In the genomic region with DNA sequence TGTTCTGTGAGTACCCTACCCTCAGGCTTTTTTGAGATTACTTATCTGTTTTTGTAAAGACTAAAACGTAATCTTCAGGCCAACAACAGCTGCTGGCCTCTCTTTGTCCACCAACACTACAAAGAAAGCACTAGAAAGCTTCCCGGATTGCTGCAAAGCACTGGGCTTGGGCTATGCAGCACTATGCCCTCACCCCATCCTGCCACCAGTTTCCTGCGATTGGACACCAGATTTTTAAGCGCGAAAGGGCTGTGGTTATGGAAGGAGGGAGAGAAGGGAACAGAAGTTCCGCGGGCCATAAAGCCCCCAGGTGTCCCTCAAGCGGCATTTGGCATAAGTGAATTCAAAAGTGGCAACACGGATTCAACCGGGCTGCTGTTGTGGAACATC, we compare ENCODE assay signal across 8 mouse cellular contexts. TPM values are rescaled to one million over a fixed set of nuclear protein-coding genes. Genes with fewer than 3 reads are reported as not detected.
DNase-seq lines count a peak whose midpoint lies in the region; ATAC-seq and TF ChIP-seq lines count a peak whose summit lies in the region.

No protein-coding gene starts in this region.

- peak overlapping the region; percentile 80 for H3K4me3 ChIP-seq in neural tube, embryonic 11.5 days (ENCODE audit: low read depth, low read length)
- H3K4me3 ChIP-seq in embryonic facial prominence, embryonic 12.5 days: peak overlapping the region; percentile 74
- peak overlapping the region; percentile 76 for H3K4me3 ChIP-seq in hindbrain, embryonic 16.5 days (ENCODE audit: low read length)
- peak overlapping the region; percentile 82 for H3K4me3 ChIP-seq in lung, postnatal 0 days (ENCODE audit: low read depth, low read length)

- TF ChIP-seq EP300 in lung, postnatal 0 days (IDR thresholded peaks at IDR 0.05): no peak

- H3K9ac ChIP-seq in neural tube, embryonic 11.5 days (ENCODE audit: low read length): peak overlapping the region; percentile 99
- H3K9ac ChIP-seq in embryonic facial prominence, embryonic 12.5 days: peak overlapping the region; percentile 94
- peak overlapping the region; percentile 94 for H3K9ac ChIP-seq in hindbrain, embryonic 16.5 days (ENCODE audit: low read depth, low read length)
- peak overlapping the region; percentile 56 for H3K9ac ChIP-seq in lung, postnatal 0 days (replicated peaks; ENCODE audit: low read depth)

- no peak for TF ChIP-seq CTCF in lung, postnatal 0 days (IDR thresholded peaks at IDR 0.05)

- H3K27me3 ChIP-seq in neural tube, embryonic 11.5 days (ENCODE audit: control insufficient read depth, insufficient read depth, low read length): no peaks in the 10 kb centered on the region
- H3K27me3 ChIP-seq in embryonic facial prominence, embryonic 12.5 days: no peaks in the 10 kb centered on the region
- H3K27me3 ChIP-seq in hindbrain, embryonic 16.5 days (replicated peaks; ENCODE audit: control insufficient read depth, insufficient read depth, low read length): no peaks in the 10 kb centered on the region
- H3K27me3 ChIP-seq in lung, postnatal 0 days (replicated peaks; ENCODE audit: insufficient read depth, low read length): no peaks in the 10 kb centered on the region

- H3K27ac ChIP-seq in neural tube, embryonic 11.5 days (ENCODE audit: low read depth, low read length): peak overlapping the region; percentile 98
- peak overlapping the region; percentile 99 for H3K27ac ChIP-seq in embryonic facial prominence, embryonic 12.5 days
- H3K27ac ChIP-seq in hindbrain, embryonic 16.5 days (ENCODE audit: low read depth, low read length): peak overlapping the region; percentile 93
- peak overlapping the region; percentile 73 for H3K27ac ChIP-seq in lung, postnatal 0 days (ENCODE audit: low read length)

- DNase-seq in neural tube, embryonic 11.5 days (ENCODE audit: low spot score): peak; percentile 75
- DNase-seq in neural tube, embryonic 10.5 days (ENCODE audit: extremely low spot score, low spot score): no peak
- peak; percentile 42 for DNase-seq in brain, adult 2 months (ENCODE audit: low read depth, low spot score)
- peak; percentile 32 for DNase-seq in lung, postnatal 0 days (ENCODE audit: low spot score)
- DNase-seq in thymus, postnatal 14 days: peak; percentile 13
- DNase-seq in gastrocnemius, postnatal 14 days: no peak

- intact Hi-C loops in gastrocnemius, postnatal 14 days (cut with DNase I; ENCODE audit: low total_unique reads): no loop called here

- H3K9me3 ChIP-seq in neural tube, embryonic 11.5 days (ENCODE audit: control insufficient read depth, low read length): no peaks in the 10 kb centered on the region
- no peaks in the 10 kb centered on the region for H3K9me3 ChIP-seq in embryonic facial prominence, embryonic 12.5 days
- H3K9me3 ChIP-seq in hindbrain, embryonic 16.5 days (ENCODE audit: control insufficient read depth, low read length): no peaks in the 10 kb centered on the region
- no peaks in the 10 kb centered on the region for H3K9me3 ChIP-seq in lung, postnatal 0 days (ENCODE audit: low read length)

- H3K4me2 ChIP-seq in neural tube, embryonic 11.5 days (ENCODE audit: low read depth): peak overlapping the region; percentile 65
- peak overlapping the region; percentile 58 for H3K4me2 ChIP-seq in embryonic facial prominence, embryonic 12.5 days (replicated peaks)
- peak overlapping the region; percentile 75 for H3K4me2 ChIP-seq in hindbrain, embryonic 16.5 days (ENCODE audit: low read length)
- H3K4me2 ChIP-seq in lung, postnatal 0 days (replicated peaks; ENCODE audit: low read depth, low read length): peak overlapping the region; percentile 81

- peaks cover 3% of the 10 kb centered on the region for H3K36me3 ChIP-seq in neural tube, embryonic 11.5 days (ENCODE audit: control insufficient read depth, insufficient read depth, low read length)
- H3K36me3 ChIP-seq in embryonic facial prominence, embryonic 12.5 days: peaks cover 35% of the 10 kb centered on the region
- H3K36me3 ChIP-seq in hindbrain, embryonic 16.5 days (ENCODE audit: control insufficient read depth, insufficient read depth, low read length): 0 out of 2 replicates have a peak, but pooled peaks cover 7% of the 10 kb centered on the region
- peaks cover 12% of the 10 kb centered on the region; the same call in 1 of the 2 replicates for H3K36me3 ChIP-seq in lung, postnatal 0 days (ENCODE audit: insufficient read depth, low read length)

- peak; percentile 25 for ATAC-seq in neural tube, embryonic 11.5 days (ENCODE audit: insufficient read depth, low FRiP score, low TSS enrichment)
- no peak for ATAC-seq in embryonic facial prominence, embryonic 12.5 days (ENCODE audit: insufficient number of reproducible peaks, insufficient read depth, low FRiP score, low TSS enrichment)
- ATAC-seq in hindbrain, embryonic 16.5 days: peak; percentile 34; the same call in 1 of the 2 replicates
- 0 out of 2 replicates have a peak, but pooled peaks have one; percentile 19 for ATAC-seq in lung, postnatal 0 days

- H3K4me1 ChIP-seq in neural tube, embryonic 11.5 days (ENCODE audit: control insufficient read depth, insufficient read depth, low read length): peaks cover 2% of the 10 kb centered on the region; the same call in 1 of the 2 replicates
- H3K4me1 ChIP-seq in embryonic facial prominence, embryonic 12.5 days: peaks cover 4% of the 10 kb centered on the region; the same call in 1 of the 2 replicates
- H3K4me1 ChIP-seq in hindbrain, embryonic 16.5 days (ENCODE audit: control insufficient read depth, insufficient read depth, low read depth, low read length): peaks cover 9% of the 10 kb centered on the region
- H3K4me1 ChIP-seq in lung, postnatal 0 days (ENCODE audit: insufficient read depth, low read depth, low read length): no peaks in the 10 kb centered on the region

- WGBS in neural tube, embryonic 11.5 days: 0% methylated on average over 10 of the region's 10 CpGs
- under 1% methylated on average over 10 of the region's 10 CpGs for WGBS in embryonic facial prominence, embryonic 12.5 days
- under 1% methylated on average over 10 of the region's 10 CpGs for WGBS in hindbrain, embryonic 16.5 days
- 1% methylated on average over 10 of the region's 10 CpGs for WGBS in lung, postnatal 0 days

RNA-seq across cellular contexts. Expression of gene Zc3hav1l, which starts 0.8 kb away (rescaled TPM):
- 15.4 and 17.0 TPM in 2 replicates for polyA plus RNA-seq in neural tube, embryonic 11.5 days (2014; fragmentation: Nextera tagmentation; extraction: Ambion mirVana)
- 15.6 and 17.6 TPM in 2 replicates for polyA plus RNA-seq in embryonic facial prominence, embryonic 12.5 days (2016; fragmentation: Nextera tagmentation; extraction: Ambion mirVana)
- polyA plus RNA-seq in hindbrain, embryonic 16.5 days (2015; fragmentation: Nextera tagmentation; extraction: Ambion mirVana): 4.9 and 6.4 TPM in 2 replicates
- polyA plus RNA-seq in lung, postnatal 0 days (2015; fragmentation: Nextera tagmentation; extraction: Ambion mirVana): 2.1 and 2.6 TPM in 2 replicates
- total RNA-seq in gastrocnemius, postnatal 14 days (2021): 1 to 10 TPM; 2.1 to 2.9 TPM

RNA-seq across cellular contexts. Expression of gene D630045J12Rik, which starts 44.4 kb away (rescaled TPM):
- polyA plus RNA-seq in neural tube, embryonic 11.5 days (2014; fragmentation: Nextera tagmentation; extraction: Ambion mirVana): 12.9 and 13.5 TPM in 2 replicates
- 8.7 and 9.7 TPM in 2 replicates for polyA plus RNA-seq in embryonic facial prominence, embryonic 12.5 days (2016; fragmentation: Nextera tagmentation; extraction: Ambion mirVana)
- polyA plus RNA-seq in hindbrain, embryonic 16.5 days (2015; fragmentation: Nextera tagmentation; extraction: Ambion mirVana): 10.4 and 13.6 TPM in 2 replicates
- polyA plus RNA-seq in lung, postnatal 0 days (2015; fragmentation: Nextera tagmentation; extraction: Ambion mirVana): 1.2 and 1.3 TPM in 2 replicates
- total RNA-seq in gastrocnemius, postnatal 14 days (2021): 1 to 10 TPM; 1.0 to 1.5 TPM

RNA-seq across cellular contexts. Expression of gene Zc3hav1, which starts 56.2 kb away (rescaled TPM):
- 1.4 and 1.7 TPM in 2 replicates for polyA plus RNA-seq in neural tube, embryonic 11.5 days (2014; fragmentation: Nextera tagmentation; extraction: Ambion mirVana)
- polyA plus RNA-seq in embryonic facial prominence, embryonic 12.5 days (2016; fragmentation: Nextera tagmentation; extraction: Ambion mirVana): 2.5 and 2.7 TPM in 2 replicates
- 1.4 and 1.6 TPM in 2 replicates for polyA plus RNA-seq in hindbrain, embryonic 16.5 days (2015; fragmentation: Nextera tagmentation; extraction: Ambion mirVana)
- polyA plus RNA-seq in lung, postnatal 0 days (2015; fragmentation: Nextera tagmentation; extraction: Ambion mirVana): 18.1 TPM in 2 replicates
- total RNA-seq in gastrocnemius, postnatal 14 days (2021): 1 to 10 TPM; 7.9 to 8.3 TPM

Comparison
In these comparisons a context has a peak if more than half of its experiments do, and no peak if none do; other contexts are left out.
1. DNase-seq: peak in neural tube, embryonic 11.5 days (single experiment), brain, adult 2 months (single experiment), lung, postnatal 0 days (single experiment) and thymus, postnatal 14 days (single experiment); none in neural tube, embryonic 10.5 days (single experiment) and gastrocnemius, postnatal 14 days (single experiment).
2. Peak in every context shown above with its lines, with median percentiles within 50 percentile points of each other: H3K27ac ChIP-seq, H3K4me2 ChIP-seq, H3K4me3 ChIP-seq and H3K9ac ChIP-seq.